Mouse (Mus musculus) right cerebral cortex, postnatal 14 days (tissue): ENCODE measurements around the gene Pcgf3.
"Not testable (repeated sequence)": the region's sequence is repeated elsewhere in the genome, so short reads cannot be mapped to it uniquely, and the experiment has no call there.

Source experiments
- DNase-seq: peaks from one replicate; pipeline ENCODE4 v3.0.0; 2022

Gene Pcgf3

GRCm38 (mm10) chr5:108473737-108474136 lies 12.7 kb downstream of the Pcgf3 start:
- DNase-seq = no peak

- no peak for DNase-seq
Measured at GRCm38 (mm10) chr5:108475977-108476376, 14.9 kb downstream of the Pcgf3 start.

GRCm38 (mm10) chr5:108483006-108483405 lies 22.0 kb downstream of the Pcgf3 start:
- DNase-seq = no peak

- no peak for DNase-seq
Measured at GRCm38 (mm10) chr5:108485239-108485638, 24.2 kb downstream of the Pcgf3 start.

GRCm38 (mm10) chr5:108486148-108486547 lies 25.1 kb downstream of the Pcgf3 start:
- not testable (repeated sequence) for DNase-seq

- DNase-seq = no peak
Measured at GRCm38 (mm10) chr5:108501573-108501972, 40.5 kb downstream of the Pcgf3 start.

- DNase-seq = no peak
Measured at GRCm38 (mm10) chr5:108502286-108502685, 41.3 kb downstream of the Pcgf3 start.

GRCm38 (mm10) chr5:108515581-108516361 lies 54.7 kb downstream of the Pcgf3 start:
- no peak for DNase-seq

- no peak for DNase-seq
Measured at GRCm38 (mm10) chr5:108516655-108517054, 55.6 kb downstream of the Pcgf3 start.

GRCm38 (mm10) chr5:108518106-108518885 lies 57.3 kb downstream of the Pcgf3 start:
- DNase-seq = no peak

GRCm38 (mm10) chr5:108518951-108519350 lies 57.9 kb downstream of the Pcgf3 start:
- DNase-seq = no peak

GRCm38 (mm10) chr5:108520153-108520552 lies 59.1 kb downstream of the Pcgf3 start:
- DNase-seq = no peak

GRCm38 (mm10) chr5:108521016-108521415 lies 60.0 kb downstream of the Pcgf3 start:
- no peak for DNase-seq

GRCm38 (mm10) chr5:108521896-108522295 lies 60.9 kb downstream of the Pcgf3 start:
- DNase-seq = no peak

GRCm38 (mm10) chr5:108522597-108522996 lies 61.6 kb downstream of the Pcgf3 start:
- DNase-seq = no peak

GRCm38 (mm10) chr5:108534188-108534587 lies 73.2 kb downstream of the Pcgf3 start:
- no peak for DNase-seq

GRCm38 (mm10) chr5:108543516-108544291 lies 82.7 kb downstream of the Pcgf3 start:
- no peak for DNase-seq

GRCm38 (mm10) chr5:108547636-108548035 lies 86.6 kb downstream of the Pcgf3 start:
- DNase-seq = no peak

- DNase-seq = no peak
Measured at GRCm38 (mm10) chr5:108549137-108549488, 88.1 kb downstream of the Pcgf3 start.

- DNase-seq = peak; percentile 78
Measured at GRCm38 (mm10) chr5:108549489-108550206, 88.6 kb downstream of the Pcgf3 start, which contains the start of gene Cplx1. Gene Cplx1 (minus strand): TSS chr5:108550024.

- peak; percentile 38 for DNase-seq
Measured at GRCm38 (mm10) chr5:108550207-108550594, 89.2 kb downstream of the Pcgf3 start.

- DNase-seq = no peak
Measured at GRCm38 (mm10) chr5:108554041-108554440, 93.0 kb downstream of the Pcgf3 start.
